Mouse (Mus musculus) mouse embryonic stem cell (cell line): ENCODE measurements around the gene Gdi2.

Experiments used
- in situ Hi-C, 2 experiments: fragments of 300-500 bp; cut with MboI; formaldehyde crosslinking; loops; 1 replicate in 1 of 2; 3 replicates in 1 of 2; pipeline ENCODE4 v1.14.3; 2019 to 2020; ENCODE audit warnings: low sequenced_read_pairs in 2 of 2, low pct_unique_long_range_greater_than_20kb in 1 of 2, mixed read lengths in 1 of 2; ENCODE audit not compliant: unreplicated experiment in 1 of 2

Gene Gdi2

DNA sequence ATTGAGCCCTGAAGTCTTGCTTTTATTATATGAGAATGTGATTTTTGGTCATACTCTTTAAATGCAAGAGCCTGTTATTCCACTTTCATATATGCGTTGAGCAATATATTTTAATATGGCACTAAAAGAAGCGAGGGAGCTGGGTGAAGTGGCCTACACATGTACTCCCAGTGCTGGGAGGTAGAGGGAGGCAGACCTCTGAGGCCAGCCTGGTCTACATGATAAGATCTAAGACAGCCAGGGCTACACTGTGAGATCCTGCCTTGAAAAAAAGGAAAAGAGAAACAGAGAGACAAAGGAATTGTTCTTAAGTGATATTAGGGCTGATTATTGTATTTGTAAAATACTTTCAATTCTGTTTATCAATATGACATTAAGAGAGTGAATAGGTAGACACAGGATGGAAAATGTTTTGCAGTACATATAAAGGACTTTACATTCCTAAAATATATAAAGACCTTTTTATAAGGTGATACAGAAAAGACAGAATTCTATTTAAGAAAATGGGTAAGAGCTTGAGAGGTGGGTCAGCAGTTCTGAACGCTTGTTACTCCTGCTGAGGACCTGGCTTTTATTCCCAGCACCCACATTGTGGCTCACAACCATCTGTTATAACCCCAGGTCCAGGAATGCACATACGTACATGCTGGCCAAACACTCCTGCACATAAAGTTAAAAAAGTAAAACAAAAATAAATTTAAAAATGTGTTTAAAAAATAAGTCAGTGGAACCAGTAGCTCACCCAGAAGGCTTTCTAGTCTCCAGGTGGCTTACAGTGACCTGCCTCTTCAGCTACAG is 6.4 kb downstream of the Gdi2 start:
- in situ Hi-C loops = no loop called here

DNA sequence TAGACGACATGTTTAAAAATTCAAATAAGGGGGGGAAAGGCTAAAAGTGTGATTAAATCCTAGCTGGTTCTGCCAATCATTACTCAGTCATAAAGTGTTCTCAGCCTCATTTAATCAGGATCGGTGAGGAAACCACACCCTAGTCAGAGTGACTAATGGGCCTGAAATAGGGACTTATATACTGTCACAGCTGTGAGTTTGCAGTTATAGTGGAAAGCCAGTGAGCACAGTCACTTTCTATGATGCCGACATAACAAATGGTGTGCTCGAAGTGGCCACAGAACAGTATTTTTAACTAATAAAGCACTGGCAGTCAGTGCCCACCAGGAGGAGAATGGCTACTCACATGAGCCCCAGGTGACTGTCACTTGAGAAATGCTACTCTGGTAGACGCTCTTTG is 7.1 kb downstream of the Gdi2 start:
- in situ Hi-C loops = no loop called here

DNA sequence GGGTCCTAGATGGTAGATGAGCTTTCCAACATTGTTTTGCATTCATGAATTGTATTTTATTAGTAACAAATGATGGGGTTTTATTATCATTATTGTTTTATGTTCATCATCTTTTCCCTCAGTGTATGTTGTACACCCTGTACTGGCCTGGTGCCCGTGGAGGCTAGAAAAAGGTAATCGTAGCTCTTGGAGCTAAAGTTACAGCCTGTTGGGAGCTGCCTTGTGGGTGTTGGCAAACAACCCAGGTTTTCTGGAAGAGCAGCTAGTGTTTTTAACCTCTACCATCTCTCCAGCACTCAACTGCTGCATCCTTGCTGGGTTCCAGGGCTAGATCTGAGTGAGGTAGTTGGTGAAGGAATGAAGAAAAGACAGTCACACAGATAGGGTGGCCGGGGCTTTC is 9.5 kb downstream of the Gdi2 start:
- in situ Hi-C loops = no loop called here

DNA sequence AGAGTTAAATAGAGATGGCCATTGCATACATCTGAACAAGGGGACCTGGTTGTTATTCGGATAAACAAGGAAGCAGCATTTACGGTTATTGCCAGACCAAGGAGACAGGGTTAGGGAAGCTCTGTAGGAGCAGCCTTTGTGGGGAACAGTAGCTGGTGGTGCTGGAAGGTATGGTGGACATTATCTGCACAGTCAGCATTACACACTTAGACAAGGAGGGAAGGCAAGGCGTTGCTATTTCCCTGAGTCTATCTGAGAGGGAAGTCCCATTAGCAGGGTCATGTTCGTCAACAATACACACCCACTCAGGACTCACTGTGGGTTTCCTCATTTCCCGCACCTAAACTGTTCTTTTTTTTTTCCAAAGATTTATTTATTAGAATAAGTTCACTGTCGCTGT is 10.0 kb downstream of the Gdi2 start:
- in situ Hi-C loops = no loop called here

DNA sequence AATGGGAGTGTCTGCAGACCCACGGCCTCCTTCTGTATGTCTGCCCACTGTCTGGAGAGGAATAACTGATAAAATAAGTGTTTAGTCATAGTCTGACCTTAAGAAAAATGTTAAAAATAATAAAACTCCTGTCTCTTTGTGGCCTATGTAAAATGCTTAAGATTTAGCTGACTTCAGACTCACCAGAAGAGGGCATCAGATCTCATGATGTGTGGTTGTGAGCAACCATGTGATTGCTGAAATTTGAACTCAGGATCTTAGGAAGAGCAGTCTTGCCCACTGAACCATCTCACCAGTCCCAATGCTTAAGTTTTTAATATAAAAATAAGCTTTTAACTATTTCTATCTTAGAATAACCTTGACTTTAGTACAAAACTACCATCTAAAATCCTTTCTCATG is 25.3 kb downstream of the Gdi2 start:
- in situ Hi-C loops = no loop called here

DNA sequence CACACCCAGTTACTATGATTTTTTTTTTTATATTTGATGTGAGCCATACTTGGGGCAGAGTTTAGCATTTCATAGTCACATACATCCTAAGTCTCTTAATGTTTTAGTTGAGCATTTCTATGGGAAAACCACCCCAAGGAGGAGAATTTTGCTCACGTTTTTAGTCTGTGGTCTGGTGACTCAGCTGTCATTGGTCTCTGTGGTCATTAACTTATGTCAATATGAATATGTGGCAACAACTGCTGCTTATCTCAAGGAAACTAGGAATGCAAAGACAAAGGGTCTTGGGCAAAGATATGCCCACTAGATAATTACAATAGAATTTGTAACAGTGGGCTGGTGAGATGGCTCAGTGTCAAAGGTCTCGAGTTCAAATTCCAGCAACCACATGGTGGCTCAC is 26.1 kb downstream of the Gdi2 start:
- in situ Hi-C loops = no loop called here

DNA sequence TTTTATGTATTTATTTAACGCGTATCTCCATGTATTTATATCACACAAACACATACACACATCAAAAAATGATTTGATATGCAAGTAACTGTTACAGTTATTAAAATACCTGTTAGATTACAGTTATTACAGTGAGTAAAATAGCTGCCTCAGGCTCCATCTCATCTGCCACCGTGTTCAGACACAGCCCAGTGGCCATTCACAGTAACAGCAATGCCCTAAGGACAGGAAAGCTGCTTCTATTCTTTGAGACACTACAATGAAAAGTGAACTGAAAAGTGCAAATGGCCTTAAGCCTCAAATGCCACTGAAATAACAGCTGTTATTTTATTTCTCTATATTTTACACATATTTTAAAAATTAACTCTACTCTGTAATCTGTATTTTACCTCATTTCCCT is 52.9 kb downstream of the Gdi2 start:
- in situ Hi-C loops = no loop called here

DNA sequence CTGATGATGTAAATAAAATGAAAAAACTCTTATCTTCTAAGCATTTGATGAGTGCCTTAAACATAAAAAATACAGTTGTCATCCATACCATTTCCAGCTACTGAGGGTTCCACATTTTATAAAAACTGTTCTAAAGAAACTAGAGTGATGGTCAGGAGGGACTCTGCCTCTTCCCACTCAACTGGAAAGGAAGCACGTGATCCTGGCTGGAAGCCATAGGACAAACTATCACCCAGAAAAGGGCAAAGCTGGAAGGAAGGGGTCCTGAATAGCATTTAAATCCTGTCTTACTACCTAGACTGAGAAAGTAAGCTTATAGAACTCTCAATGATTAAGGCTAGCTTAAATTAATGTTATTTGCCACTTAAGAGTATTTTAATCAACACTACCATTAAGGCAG is 56.4 kb downstream of the Gdi2 start:
- in situ Hi-C loops = no loop called here

DNA sequence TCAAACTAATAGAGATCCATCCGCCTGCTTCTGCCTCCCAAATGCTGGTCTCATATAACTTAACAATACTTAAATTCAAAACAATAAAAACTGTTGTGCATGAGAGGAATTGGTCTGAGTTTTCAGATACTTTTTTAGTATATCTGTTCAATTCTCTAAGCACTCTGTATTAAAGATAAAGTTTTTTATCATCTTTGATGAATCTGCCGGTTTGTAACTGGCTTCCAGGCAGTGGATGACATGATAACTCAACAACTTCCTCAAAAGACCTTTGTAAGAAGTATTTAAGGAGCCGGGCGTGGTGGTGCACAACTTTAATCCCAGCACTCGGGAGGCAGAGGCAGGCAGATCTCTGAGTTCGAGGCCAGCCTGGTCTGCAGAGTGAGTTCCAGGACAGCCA is 58.4 kb downstream of the Gdi2 start:
- in situ Hi-C loops = no loop called here

DNA sequence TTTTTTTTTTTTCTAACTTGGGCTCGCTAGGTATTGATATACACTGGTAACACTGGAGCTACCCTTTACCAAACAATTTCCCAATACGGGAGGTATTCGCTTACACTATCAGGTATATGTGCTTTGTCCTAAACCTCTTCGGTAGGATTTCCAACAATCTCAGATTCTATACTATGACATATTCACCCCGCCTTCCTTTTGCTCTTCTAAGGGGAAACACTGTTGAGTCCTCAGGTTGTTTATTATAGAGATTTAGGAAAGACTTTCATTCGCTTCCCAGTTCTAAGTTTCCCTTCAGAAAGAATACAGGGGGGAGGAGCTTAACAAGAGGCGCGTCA is 71.9 kb downstream of the Gdi2 start:
- in situ Hi-C loops = no loop called here

DNA sequence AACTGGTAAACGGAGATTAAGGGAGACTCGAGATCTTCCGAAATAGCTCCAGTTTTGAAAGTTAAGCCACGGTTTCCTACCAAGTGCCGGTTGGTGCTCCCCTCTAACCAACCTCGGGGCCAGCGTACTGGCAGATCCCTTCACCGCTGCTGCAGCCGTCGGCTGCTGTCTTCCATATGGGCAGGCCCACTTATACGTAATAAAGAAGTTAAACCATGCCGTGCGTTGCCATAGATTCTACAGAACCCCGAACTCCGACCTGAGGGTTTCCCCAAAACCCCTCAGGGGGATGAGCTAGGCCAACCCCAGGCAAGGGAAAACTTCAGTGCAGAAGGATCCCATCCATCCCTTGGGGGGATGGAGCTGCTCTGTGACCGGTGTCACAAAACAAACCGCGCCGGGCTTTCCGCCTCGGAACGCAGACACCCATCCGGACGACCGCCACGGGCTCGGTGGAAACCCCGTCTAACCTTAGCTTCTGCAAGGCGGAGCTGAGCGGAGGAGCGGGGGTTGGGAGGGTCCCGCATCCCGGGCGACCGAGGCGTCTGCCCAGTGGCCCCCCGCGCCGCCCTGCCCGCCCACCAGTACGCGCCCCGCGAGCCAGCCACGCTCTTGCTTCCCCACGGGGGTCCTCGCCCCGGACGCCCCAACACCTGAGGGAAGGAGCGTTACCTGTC is 72.4 kb downstream of the Gdi2 start:
- in situ Hi-C loops = no loop called here

DNA sequence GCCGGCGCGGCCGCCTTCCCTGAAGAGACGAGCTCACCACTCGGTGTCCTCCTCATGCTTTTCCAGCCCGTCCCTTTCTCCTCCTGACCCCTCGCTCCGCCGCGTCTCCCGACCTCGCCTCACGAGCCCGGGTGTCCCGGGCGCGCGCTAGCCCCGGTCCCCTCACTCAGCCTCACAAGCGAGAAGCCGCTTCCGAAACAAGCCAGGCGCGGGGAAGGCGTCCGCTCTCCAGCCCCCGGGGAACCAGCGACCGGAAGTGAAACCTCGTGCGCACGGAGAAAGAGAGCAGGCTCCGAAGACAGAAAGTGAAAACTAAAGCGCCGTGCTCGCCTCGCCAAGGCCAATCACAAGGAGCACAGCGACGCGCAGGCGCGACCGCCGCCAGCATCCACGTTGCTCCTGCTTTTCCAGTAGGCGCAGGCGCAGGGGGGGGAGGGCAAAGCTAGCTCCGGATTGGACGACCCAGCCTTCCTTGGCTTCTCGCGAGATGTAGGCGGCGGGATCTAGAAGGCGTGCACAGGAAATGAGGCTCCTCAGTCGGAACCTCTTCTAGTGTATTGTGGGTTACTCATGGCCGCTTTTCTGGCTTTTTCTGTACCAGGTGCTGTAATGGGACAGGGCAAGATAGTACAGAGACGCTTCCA is 73.1 kb downstream of the Gdi2 start, which contains the start of gene Fam208b:
TSS of gene Fam208b (minus strand) at position 314 of the 644 bp plus-strand sequence.
- in situ Hi-C loops = no loop called here
